ENCODE assay signal across 15 mouse cellular contexts in the genomic region with DNA sequence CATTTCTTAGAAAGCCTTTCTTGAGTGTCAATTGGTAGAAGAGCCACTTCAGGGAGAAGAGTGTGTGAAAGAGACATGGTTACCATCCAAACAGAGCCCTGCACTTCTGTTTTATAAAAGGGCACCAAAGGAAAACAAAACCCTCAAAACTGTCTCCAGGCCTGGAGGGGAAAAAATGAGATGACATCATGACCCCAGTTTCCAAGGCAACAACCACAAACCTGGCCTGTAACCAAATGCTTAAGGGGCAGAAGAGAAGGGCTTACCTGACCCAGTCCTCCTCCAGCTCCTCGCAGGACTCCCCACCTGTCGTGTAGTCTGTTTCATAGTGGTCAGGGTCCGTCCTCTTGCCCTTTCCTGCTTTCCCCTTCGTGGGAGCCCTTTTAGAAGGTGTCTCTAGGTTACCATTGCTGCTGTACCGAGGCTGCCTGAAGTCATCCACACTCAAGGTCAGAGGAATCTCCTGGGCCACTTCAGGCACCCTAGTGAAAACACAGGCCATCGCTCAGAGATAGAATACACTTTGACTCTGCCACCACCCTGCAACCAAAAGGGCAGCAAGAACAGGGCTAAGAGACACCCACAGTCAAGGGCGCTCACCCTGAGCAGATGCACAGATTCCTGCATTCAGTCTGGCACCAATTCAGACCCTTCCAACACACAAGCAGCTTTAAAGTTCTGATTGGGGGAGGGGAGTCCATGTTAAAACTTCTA. TPM values are rescaled to one million over a fixed set of nuclear protein-coding genes. Genes with fewer than 3 reads are reported as not detected.
DNase-seq lines count a peak whose midpoint lies in the region; ATAC-seq and TF ChIP-seq lines count a peak whose summit lies in the region.
"Had no signal": no experiment of that assay in that cellular context is flagged by ENCODE, and none has a peak within 500 bp of the region (broad histone marks: within the 10 kb centered on the region; RNA-seq: fewer than 3 reads in every experiment).

No protein-coding gene starts in this region.

- ATAC-seq in embryonic facial prominence, embryonic 15.5 days (ENCODE audit: insufficient number of reproducible peaks, low FRiP score, low TSS enrichment, low read depth), result no peak
- peak; percentile 17; the same call in 1 of the 2 replicates for ATAC-seq in liver, postnatal 0 days
- ATAC-seq in granulocyte monocyte progenitor cell, adult 5-6 weeks (replicated peaks; ENCODE audit: poor library complexity, severe bottlenecking), result no peak
- ATAC-seq: midbrain, embryonic 16.5 days had no signal

- H3K36me3 ChIP-seq in embryonic facial prominence, embryonic 15.5 days, result no peaks in the 10 kb centered on the region
- H3K36me3 ChIP-seq in embryonic facial prominence, embryonic 10.5 days (replicated peaks), result no peaks in the 10 kb centered on the region
- H3K36me3 ChIP-seq in liver, postnatal 0 days (replicated peaks; ENCODE audit: insufficient read depth, low read length), result no peaks in the 10 kb centered on the region
- H3K36me3 ChIP-seq: embryonic facial prominence, embryonic 12.5 days; forebrain, embryonic 10.5 days had no signal

- WGBS in embryonic facial prominence, embryonic 15.5 days, result 67% methylated on average over 7 of the region's 7 CpGs
- WGBS in embryonic facial prominence, embryonic 10.5 days, result 79% methylated on average over 7 of the region's 7 CpGs
- WGBS in liver, postnatal 0 days (ENCODE audit: insufficient replicate concordance), result 66% methylated on average over 7 of the region's 7 CpGs
- 65% methylated on average over 7 of the region's 7 CpGs for WGBS in cerebellum, adult 2 months

- no peak for TF ChIP-seq CTCF in liver, postnatal 0 days (IDR thresholded peaks at IDR 0.05; ENCODE audit: low read depth)
- no peak for TF ChIP-seq CTCF in cerebellum, adult 2 months (IDR thresholded peaks at IDR 0.05; ENCODE audit: borderline replicate concordance, insufficient read depth, low read depth, low read length)

- peaks cover 2% of the 10 kb centered on the region; the same call in 1 of the 2 replicates for H3K4me1 ChIP-seq in embryonic facial prominence, embryonic 15.5 days
- H3K4me1 ChIP-seq in embryonic facial prominence, embryonic 10.5 days, result peaks cover 8% of the 10 kb centered on the region; the same call in 1 of the 2 replicates
- H3K4me1 ChIP-seq in liver, postnatal 0 days (ENCODE audit: insufficient read depth), result no peaks in the 10 kb centered on the region; the same call in 1 of the 2 replicates
- no peaks in the 10 kb centered on the region for H3K4me1 ChIP-seq in cerebellum, adult 2 months (ENCODE audit: control insufficient read depth, insufficient read depth, low read length)

- H3K27ac ChIP-seq in embryonic facial prominence, embryonic 15.5 days (replicated peaks), result no peak overlapping the region
- H3K27ac ChIP-seq in embryonic facial prominence, embryonic 10.5 days (replicated peaks), result no peak overlapping the region
- H3K27ac ChIP-seq in liver, postnatal 0 days (ENCODE audit: low read depth), result no peak overlapping the region
- H3K27ac ChIP-seq in cerebellum, adult 2 months (ENCODE audit: insufficient read depth, low read length), result no peak overlapping the region; the same call in 1 of the 2 replicates
- H3K27ac ChIP-seq: embryonic facial prominence, embryonic 12.5 days; forebrain, embryonic 10.5 days; kidney, postnatal 0 days had no signal

- DNase-seq in embryonic facial prominence, embryonic 10.5 days (ENCODE audit: low spot score), result no peak
- peak; percentile 31 for DNase-seq in c-Kit-positive CD71-positive TER-119-positive erythroid progenitor cells, embryonic 14.5 days (ENCODE audit: low spot score)
- no peak for DNase-seq in liver, postnatal 0 days
- peak; percentile 43 to 45 for DNase-seq in lung, postnatal 4 days
- no peak for DNase-seq in cerebellum, adult 2 months
- no peak for DNase-seq in thymus, postnatal 25 days
- DNase-seq: cerebellum, postnatal 14 days; thymus, postnatal 14 days had no signal

- H3K4me2 ChIP-seq in embryonic facial prominence, embryonic 15.5 days (replicated peaks), result no peak overlapping the region
- H3K4me2 ChIP-seq in liver, postnatal 0 days (ENCODE audit: low read depth, low read length), result no peak overlapping the region
- H3K4me2 ChIP-seq: embryonic facial prominence, embryonic 12.5 days had no signal

- no peaks in the 10 kb centered on the region for H3K27me3 ChIP-seq in embryonic facial prominence, embryonic 15.5 days
- H3K27me3 ChIP-seq in embryonic facial prominence, embryonic 10.5 days (replicated peaks; ENCODE audit: low read depth, poor library complexity, severe bottlenecking), result no peaks in the 10 kb centered on the region
- H3K27me3 ChIP-seq in liver, postnatal 0 days (ENCODE audit: insufficient read depth, low read length), result no peaks in the 10 kb centered on the region
- H3K27me3 ChIP-seq in cerebellum, adult 2 months (ENCODE audit: control insufficient read depth, insufficient read depth, low read length), result no peaks in the 10 kb centered on the region
- H3K27me3 ChIP-seq: embryonic facial prominence, embryonic 12.5 days had no signal

- 0 out of 2 replicates have a peak overlapping the region, but pooled peaks have one; percentile 4 for H3K9ac ChIP-seq in embryonic facial prominence, embryonic 15.5 days
- H3K9ac ChIP-seq in liver, postnatal 0 days (replicated peaks), result no peak overlapping the region
- H3K9ac ChIP-seq: embryonic facial prominence, embryonic 12.5 days had no signal

- no peak for TF ChIP-seq EP300 in liver, postnatal 0 days (IDR thresholded peaks at IDR 0.05; ENCODE audit: low read depth)

- no peak for TF ChIP-seq POLR2A in cerebellum, adult 2 months (IDR thresholded peaks at IDR 0.05; ENCODE audit: borderline replicate concordance, insufficient read depth, low read length)

- H3K4me3 ChIP-seq in embryonic facial prominence, embryonic 15.5 days (replicated peaks), result no peak overlapping the region
- H3K4me3 ChIP-seq in embryonic facial prominence, embryonic 10.5 days, result no peak overlapping the region
- no peak overlapping the region for H3K4me3 ChIP-seq in liver, postnatal 0 days (ENCODE audit: low read depth, low read length)
- H3K4me3 ChIP-seq in cerebellum, adult 2 months (replicated peaks; ENCODE audit: insufficient read depth, low read depth, low read length), result no peak overlapping the region
- H3K4me3 ChIP-seq: embryonic facial prominence, embryonic 12.5 days; forebrain, embryonic 10.5 days had no signal

- H3K9me3 ChIP-seq in embryonic facial prominence, embryonic 15.5 days (replicated peaks), result no peaks in the 10 kb centered on the region
- H3K9me3 ChIP-seq in embryonic facial prominence, embryonic 10.5 days, result no peaks in the 10 kb centered on the region
- H3K9me3 ChIP-seq in liver, postnatal 0 days (ENCODE audit: low read length), result no peaks in the 10 kb centered on the region
- H3K9me3 ChIP-seq: embryonic facial prominence, embryonic 12.5 days; forebrain, embryonic 10.5 days had no signal

RNA-seq across cellular contexts. Expression of a gene that starts 18.9 kb away (rescaled TPM):
- polyA plus RNA-seq in embryonic facial prominence, embryonic 15.5 days (2015; fragmentation: Nextera tagmentation; extraction: Ambion mirVana), result 60.4 and 63.3 TPM in 2 replicates
- polyA plus RNA-seq in embryonic facial prominence, embryonic 10.5 days (2016; fragmentation: Nextera tagmentation; extraction: Ambion mirVana), result 83.6 and 93.1 TPM in 2 replicates
- polyA plus RNA-seq in liver, postnatal 0 days (2015; fragmentation: Nextera tagmentation; extraction: Ambion mirVana), result 13.4 and 14.7 TPM in 2 replicates
- 67.1 and 73.0 TPM in 2 replicates for polyA plus RNA-seq in cerebellum, adult 2 months (2012; rRNA removed)
- 59.2 and 73.9 TPM in 2 replicates for total RNA-seq in granulocyte monocyte progenitor cell, adult 5-6 weeks (2014; fragmentation: Nextera tagmentation)
- total RNA-seq in granulocyte monocyte progenitor cell, adult 5-6 weeks (2017), result 75.1 and 79.2 TPM in 2 replicates

RNA-seq across cellular contexts. Expression of a gene that starts 41.2 kb away (rescaled TPM):
- polyA plus RNA-seq in embryonic facial prominence, embryonic 15.5 days (2015; fragmentation: Nextera tagmentation; extraction: Ambion mirVana), result 12.8 and 15.1 TPM in 2 replicates
- polyA plus RNA-seq in embryonic facial prominence, embryonic 10.5 days (2016; fragmentation: Nextera tagmentation; extraction: Ambion mirVana), result 6.2 and 6.5 TPM in 2 replicates
- polyA plus RNA-seq in liver, postnatal 0 days (2015; fragmentation: Nextera tagmentation; extraction: Ambion mirVana), result 11.2 and 14.6 TPM in 2 replicates
- 14.8 and 16.0 TPM in 2 replicates for polyA plus RNA-seq in cerebellum, adult 2 months (2012; rRNA removed)
- not detected in 2 replicates for total RNA-seq in granulocyte monocyte progenitor cell, adult 5-6 weeks (2014; fragmentation: Nextera tagmentation)
- total RNA-seq in granulocyte monocyte progenitor cell, adult 5-6 weeks (2017), result not detected in 2 replicates

RNA-seq across cellular contexts. Expression of a gene that starts 58.6 kb away (rescaled TPM):
- polyA plus RNA-seq in embryonic facial prominence, embryonic 15.5 days (2015; fragmentation: Nextera tagmentation; extraction: Ambion mirVana), result not detected in 2 replicates
- polyA plus RNA-seq in embryonic facial prominence, embryonic 10.5 days (2016; fragmentation: Nextera tagmentation; extraction: Ambion mirVana), result not detected in 2 replicates
- 0.04 TPM in 2 replicates for polyA plus RNA-seq in liver, postnatal 0 days (2015; fragmentation: Nextera tagmentation; extraction: Ambion mirVana)
- polyA plus RNA-seq in cerebellum, adult 2 months (2012; rRNA removed), result 0.13 and 0.15 TPM in 2 replicates
- not detected in 2 replicates for total RNA-seq in granulocyte monocyte progenitor cell, adult 5-6 weeks (2014; fragmentation: Nextera tagmentation)
- total RNA-seq in granulocyte monocyte progenitor cell, adult 5-6 weeks (2017), result not detected in 2 replicates
- polyA plus RNA-seq: embryonic facial prominence, embryonic 12.5 days; forebrain, embryonic 10.5 days; kidney, postnatal 0 days; midbrain, embryonic 16.5 days; neural tube, embryonic 11.5 days had no signal

Comparison
In these comparisons a context has a peak if more than half of its experiments do, and no peak if none do; other contexts are left out.
1. DNase-seq: peak in c-Kit-positive CD71-positive TER-119-positive erythroid progenitor cells, embryonic 14.5 days (single experiment) and lung, postnatal 4 days (2 of 2); none in embryonic facial prominence, embryonic 10.5 days (single experiment), liver, postnatal 0 days (single experiment), cerebellum, adult 2 months (0 of 2) and thymus, postnatal 25 days (single experiment).